ENCODE assay signal across 14 mouse cellular contexts in genomic region chr2:173028508-173029031, GRCm38 (mm10). TPM values are rescaled to one million over a fixed set of nuclear protein-coding genes. Genes with fewer than 3 reads are reported as not detected.
DNase-seq lines count a peak whose midpoint lies in the region; ATAC-seq and TF ChIP-seq lines count a peak whose summit lies in the region.
"Had no signal": no experiment of that assay in that cellular context is flagged by ENCODE, and none has a peak within 500 bp of the region (broad histone marks: within the 10 kb centered on the region; RNA-seq: fewer than 3 reads in every experiment).

No protein-coding gene starts in this region.

- H3K4me3 ChIP-seq in gastrocnemius, adult 2 months = peak overlapping the region; percentile 85
- no peak overlapping the region for H3K4me3 ChIP-seq in hindbrain, embryonic 13.5 days
- no peak overlapping the region for H3K4me3 ChIP-seq in hindbrain, embryonic 14.5 days (replicated peaks; ENCODE audit: low read length)
- no peak overlapping the region for H3K4me3 ChIP-seq in spleen, adult 2 months (ENCODE audit: extremely low read depth, insufficient read depth, insufficient read length)
- H3K4me3 ChIP-seq in liver, embryonic 16.5 days (ENCODE audit: low read depth, low read length) = peak overlapping the region; percentile 98
- H3K4me3 ChIP-seq: lung, embryonic 15.5 days had no signal

- peak overlapping the region; percentile 95 for H3K27ac ChIP-seq in gastrocnemius, adult 2 months
- no peak overlapping the region for H3K27ac ChIP-seq in hindbrain, embryonic 13.5 days
- H3K27ac ChIP-seq in hindbrain, embryonic 14.5 days = no peak overlapping the region
- peak overlapping the region; percentile 93 for H3K27ac ChIP-seq in spleen, adult 2 months (ENCODE audit: insufficient read depth, low read length)
- peak overlapping the region; percentile 91 for H3K27ac ChIP-seq in liver, embryonic 16.5 days (ENCODE audit: low read length)

- no peak for ATAC-seq in hindbrain, embryonic 13.5 days (ENCODE audit: low FRiP score)
- no peak for ATAC-seq in hindbrain, embryonic 14.5 days (ENCODE audit: low FRiP score)
- ATAC-seq in liver, embryonic 16.5 days (ENCODE audit: low read depth) = no peak
- ATAC-seq: forebrain, embryonic 16.5 days had no signal

- WGBS in hindbrain, embryonic 13.5 days = 89% methylated on average over 3 of the region's 3 CpGs
- 83% methylated on average over 3 of the region's 3 CpGs for WGBS in hindbrain, embryonic 14.5 days
- 29% methylated on average over 3 of the region's 3 CpGs for WGBS in spleen, adult 2 months
- 87% methylated on average over 3 of the region's 3 CpGs for WGBS in liver, embryonic 16.5 days (ENCODE audit: insufficient replicate concordance)

- intact Hi-C loops in gastrocnemius, adult 2 months (cut with DNase I) = loop anchor here (2.0 kb wide), 1 partner anchor 16 kb away; no protein-coding TSS in a partner anchor

- 0 out of 2 replicates have a peak overlapping the region, but pooled peaks have one; percentile 5 for H3K9ac ChIP-seq in hindbrain, embryonic 13.5 days
- H3K9ac ChIP-seq in hindbrain, embryonic 14.5 days = no peak overlapping the region
- H3K9ac ChIP-seq in liver, embryonic 16.5 days (ENCODE audit: low read depth, low read length) = peak overlapping the region; percentile 45
- H3K9ac ChIP-seq: lung, embryonic 15.5 days had no signal

- no peaks in the 10 kb centered on the region for H3K27me3 ChIP-seq in hindbrain, embryonic 13.5 days
- no peaks in the 10 kb centered on the region for H3K27me3 ChIP-seq in hindbrain, embryonic 14.5 days (ENCODE audit: control insufficient read depth, insufficient read depth, low read length)
- H3K27me3 ChIP-seq in spleen, adult 2 months (ENCODE audit: control insufficient read depth, insufficient read depth, low read length) = no peaks in the 10 kb centered on the region
- H3K27me3 ChIP-seq in liver, embryonic 16.5 days (ENCODE audit: control insufficient read depth, insufficient read depth, low read depth, low read length) = no peaks in the 10 kb centered on the region
- H3K27me3 ChIP-seq: lung, embryonic 15.5 days had no signal

- TF ChIP-seq POLR2A in spleen, adult 2 months (IDR thresholded peaks at IDR 0.05; ENCODE audit: low read depth, low read length) = no peak

- H3K9me3 ChIP-seq in hindbrain, embryonic 13.5 days = no peaks in the 10 kb centered on the region
- no peaks in the 10 kb centered on the region for H3K9me3 ChIP-seq in hindbrain, embryonic 14.5 days (ENCODE audit: control insufficient read depth, low read length)
- H3K9me3 ChIP-seq in liver, embryonic 16.5 days (replicated peaks; ENCODE audit: control insufficient read depth, low read length) = no peaks in the 10 kb centered on the region
- H3K9me3 ChIP-seq: lung, embryonic 15.5 days had no signal

- H3K36me3 ChIP-seq in hindbrain, embryonic 13.5 days = peaks cover 49% of the 10 kb centered on the region
- H3K36me3 ChIP-seq in hindbrain, embryonic 14.5 days (replicated peaks; ENCODE audit: control insufficient read depth, insufficient read depth) = peaks cover 36% of the 10 kb centered on the region
- H3K36me3 ChIP-seq in spleen, adult 2 months (ENCODE audit: control insufficient read depth, insufficient read depth, low read length) = peaks cover 83% of the 10 kb centered on the region
- peaks cover 99% of the 10 kb centered on the region for H3K36me3 ChIP-seq in liver, embryonic 16.5 days (ENCODE audit: control insufficient read depth, insufficient read depth)

- DNase-seq in gastrocnemius, adult 2 months = peak; percentile 46
- no peak for DNase-seq in gastrocnemius, postnatal 4 days (ENCODE audit: low spot score in 2 of 2)
- no peak for DNase-seq in hindbrain, embryonic 14.5 days (ENCODE audit: low spot score)
- DNase-seq in spleen, adult 2 months (ENCODE audit: low read depth in 1 of 2, low spot score in 2 of 2) = no peak
- no peak for DNase-seq in spleen, adult 12 weeks (ENCODE audit: low spot score)
- no peak for DNase-seq in ovary, postnatal 14 days (ENCODE audit: low spot score)
- DNase-seq: cerebellum, postnatal 25 days; right cerebral cortex, adult 18-20 months had no signal

- H3K4me1 ChIP-seq in hindbrain, embryonic 13.5 days (replicated peaks) = peaks cover 51% of the 10 kb centered on the region
- H3K4me1 ChIP-seq in hindbrain, embryonic 14.5 days (replicated peaks; ENCODE audit: control insufficient read depth, insufficient read depth, low read length) = peaks cover 16% of the 10 kb centered on the region
- H3K4me1 ChIP-seq in spleen, adult 2 months (ENCODE audit: control insufficient read depth, insufficient read depth, insufficient read length) = peaks cover 84% of the 10 kb centered on the region
- peaks cover 98% of the 10 kb centered on the region for H3K4me1 ChIP-seq in liver, embryonic 16.5 days (ENCODE audit: control insufficient read depth, low read depth, low read length)

- H3K4me2 ChIP-seq in hindbrain, embryonic 13.5 days = no peak overlapping the region
- H3K4me2 ChIP-seq in hindbrain, embryonic 14.5 days (replicated peaks) = no peak overlapping the region
- H3K4me2 ChIP-seq in liver, embryonic 16.5 days (ENCODE audit: low read depth, low read length) = peak overlapping the region; percentile 86
- H3K4me2 ChIP-seq: lung, embryonic 15.5 days had no signal

- TF ChIP-seq CTCF in gastrocnemius, adult 2 months (IDR thresholded peaks at IDR 0.05) = no peak; the same call in 1 of the 2 replicates
- TF ChIP-seq CTCF in spleen, adult 2 months (IDR thresholded peaks at IDR 0.05; ENCODE audit: extremely low read depth, insufficient read depth, insufficient read length, insufficient replicate concordance) = no peak

RNA-seq across cellular contexts. Expression of gene Rbm38, which starts 8.3 kb away (rescaled TPM):
- total RNA-seq in gastrocnemius, adult 2 months (2021) = 100 to 1,000 TPM; 181 to 246 TPM
- 100 to 1,000 TPM; 114 to 119 TPM for total RNA-seq in gastrocnemius, postnatal 4 days (2021)
- polyA plus RNA-seq in hindbrain, embryonic 13.5 days (2015; fragmentation: Nextera tagmentation; extraction: Ambion mirVana) = 20.6 and 22.1 TPM in 2 replicates
- 13.3 and 16.4 TPM in 2 replicates for polyA plus RNA-seq in hindbrain, embryonic 14.5 days (2014; fragmentation: Nextera tagmentation; extraction: Ambion mirVana)
- 663 and 724 TPM in 2 replicates for polyA plus RNA-seq in spleen, adult 2 months (2012; rRNA removed)
- 279 and 350 TPM in 2 replicates for polyA plus RNA-seq in liver, embryonic 16.5 days (2015; fragmentation: Nextera tagmentation; extraction: Ambion mirVana)

RNA-seq across cellular contexts. Expression of gene Rae1, which starts 28.7 kb away (rescaled TPM):
- total RNA-seq in gastrocnemius, adult 2 months (2021) = 10 to 100 TPM; 12.4 to 14.4 TPM
- 10 to 100 TPM; 41.8 to 44.4 TPM for total RNA-seq in gastrocnemius, postnatal 4 days (2021)
- 118 and 120 TPM in 2 replicates for polyA plus RNA-seq in hindbrain, embryonic 13.5 days (2015; fragmentation: Nextera tagmentation; extraction: Ambion mirVana)
- 111 and 117 TPM in 2 replicates for polyA plus RNA-seq in hindbrain, embryonic 14.5 days (2014; fragmentation: Nextera tagmentation; extraction: Ambion mirVana)
- 48.3 and 51.5 TPM in 2 replicates for polyA plus RNA-seq in spleen, adult 2 months (2012; rRNA removed)
- 55.2 and 56.6 TPM in 2 replicates for polyA plus RNA-seq in liver, embryonic 16.5 days (2015; fragmentation: Nextera tagmentation; extraction: Ambion mirVana)

RNA-seq across cellular contexts. Expression of gene Spo11, which starts 51.1 kb away (rescaled TPM):
- not detected for total RNA-seq in gastrocnemius, adult 2 months (2021)
- not detected for total RNA-seq in gastrocnemius, postnatal 4 days (2021)
- 0.79 and 0.87 TPM in 2 replicates for polyA plus RNA-seq in hindbrain, embryonic 13.5 days (2015; fragmentation: Nextera tagmentation; extraction: Ambion mirVana)
- 0.95 and 1.0 TPM in 2 replicates for polyA plus RNA-seq in hindbrain, embryonic 14.5 days (2014; fragmentation: Nextera tagmentation; extraction: Ambion mirVana)
- polyA plus RNA-seq in spleen, adult 2 months (2012; rRNA removed) = 0.86 and 0.98 TPM in 2 replicates
- not detected in 2 replicates for polyA plus RNA-seq in liver, embryonic 16.5 days (2015; fragmentation: Nextera tagmentation; extraction: Ambion mirVana)
- total RNA-seq: adrenal gland, postnatal 25 days; gastrocnemius, adult 8-10 months had no signal

Comparison
In these comparisons a context has a peak if more than half of its experiments do, and no peak if none do; other contexts are left out.
1. H3K27ac ChIP-seq: peak in gastrocnemius, adult 2 months (single experiment), spleen, adult 2 months (single experiment) and liver, embryonic 16.5 days (single experiment); none in hindbrain, embryonic 13.5 days (single experiment) and hindbrain, embryonic 14.5 days (single experiment).
2. H3K4me3 ChIP-seq: peak in gastrocnemius, adult 2 months (single experiment) and liver, embryonic 16.5 days (single experiment); none in hindbrain, embryonic 13.5 days (single experiment), hindbrain, embryonic 14.5 days (single experiment) and spleen, adult 2 months (single experiment).
3. RNA of gene Rbm38, which starts 8.3 kb away (polyA plus RNA-seq): 663 to 724 TPM in spleen, adult 2 months and 279 to 350 TPM in liver, embryonic 16.5 days; 20.6 to 22.1 TPM in hindbrain, embryonic 13.5 days and 13.3 to 16.4 TPM in hindbrain, embryonic 14.5 days; every median in the first group is over 10 times any median in the second.